Mouse (Mus musculus) thymus, postnatal 0 days (tissue): ENCODE results near the gene Polr2a. TPM values are rescaled to one million over a fixed set of nuclear protein-coding genes. Genes with fewer than 3 reads are reported as not detected.
"Not testable (repeated sequence)": the region's sequence is repeated elsewhere in the genome, so short reads cannot be mapped to it uniquely, and the experiment has no call there.

Experiments used
- DNase-seq: peaks from one replicate; pipeline ENCODE4 v3.0.0-alpha.2; 2015; ENCODE audit warnings: low spot score
- polyA plus RNA-seq: library from polyadenylated mRNA; unstranded; fragments of >200 nt; fragmentation: Nextera tagmentation; extraction: Ambion mirVana; gene quantifications from 2 replicates; pipeline ENCODE4 v1.2.1, GENCODE M21; 2015

Polr2a gene
- polyA plus RNA-seq, 1 experiment from 2014 or later: 22.4 TPM

GRCm38 (mm10) chr11:69707480-69707847 lies 51.0 kb downstream of the Polr2a start:
- no peak for DNase-seq

GRCm38 (mm10) chr11:69706775-69707479 lies 51.5 kb downstream of the Polr2a start:
- DNase-seq: no peak

- no peak for DNase-seq
Measured at GRCm38 (mm10) chr11:69704613-69705010, 53.8 kb downstream of the Polr2a start.

- DNase-seq: no peak
Measured at GRCm38 (mm10) chr11:69703814-69704612, 54.4 kb downstream of the Polr2a start.

GRCm38 (mm10) chr11:69703381-69703780 lies 55.1 kb downstream of the Polr2a start:
- DNase-seq: not testable (repeated sequence)

- DNase-seq: not testable (repeated sequence)
Measured at GRCm38 (mm10) chr11:69702886-69703285, 55.6 kb downstream of the Polr2a start.

- no peak for DNase-seq
Measured at GRCm38 (mm10) chr11:69699595-69699994, 58.8 kb downstream of the Polr2a start.

- DNase-seq: no peak
Measured at GRCm38 (mm10) chr11:69698574-69698973, 59.9 kb downstream of the Polr2a start.

GRCm38 (mm10) chr11:69697396-69697795 lies 61.0 kb downstream of the Polr2a start:
- no peak for DNase-seq

GRCm38 (mm10) chr11:69695361-69696181 lies 62.9 kb downstream of the Polr2a start, which contains the start of the genes Tnfsf12 and Tnfsfm13:
Gene Tnfsf12, minus strand, starts transcription at chr11:69695849.
Gene Tnfsfm13, minus strand, starts transcription at chr11:69696098.
- DNase-seq: no peak

GRCm38 (mm10) chr11:69695046-69695360 lies 63.4 kb downstream of the Polr2a start:
- no peak for DNase-seq

- DNase-seq: no peak
Measured at GRCm38 (mm10) chr11:69693421-69693965, 64.9 kb downstream of the Polr2a start.

- DNase-seq: no peak
Measured at GRCm38 (mm10) chr11:69692863-69693262, 65.6 kb downstream of the Polr2a start.

- no peak for DNase-seq
Measured at GRCm38 (mm10) chr11:69692196-69692811, 66.1 kb downstream of the Polr2a start.

GRCm38 (mm10) chr11:69689891-69690290 lies 68.5 kb downstream of the Polr2a start:
- DNase-seq: no peak

- DNase-seq: no peak
Measured at GRCm38 (mm10) chr11:69687061-69687460, 71.4 kb downstream of the Polr2a start.

GRCm38 (mm10) chr11:69686377-69686776 lies 72.1 kb downstream of the Polr2a start:
- no peak for DNase-seq

- no peak for DNase-seq
Measured at GRCm38 (mm10) chr11:69685526-69686148, 72.8 kb downstream of the Polr2a start, which contains the start of gene Tnfsf13. Gene Tnfsf13, minus strand, starts transcription at chr11:69685784.

- DNase-seq: no peak
Measured at GRCm38 (mm10) chr11:69684936-69685335, 73.5 kb downstream of the Polr2a start.

GRCm38 (mm10) chr11:69684128-69684745 lies 74.2 kb downstream of the Polr2a start:
- no peak for DNase-seq
